11 mouse cellular contexts compared by ENCODE assay signal in genomic region chr13:31809701-31810100, GRCm38 (mm10). TPM values are rescaled to one million over a fixed set of nuclear protein-coding genes. Genes with fewer than 3 reads are reported as not detected.
DNase-seq lines count a peak whose midpoint lies in the region; ATAC-seq lines count a peak whose summit lies in the region.
"Had no signal": no experiment of that assay in that cellular context is flagged by ENCODE, and none has a peak within 500 bp of the region (broad histone marks: within the 10 kb centered on the region; RNA-seq: fewer than 3 reads in every experiment).

No protein-coding gene starts in this region.

- H3K4me2 ChIP-seq in heart, embryonic 12.5 days = 0 out of 2 replicates have a peak overlapping the region, but pooled peaks have one; percentile 31
- H3K4me2 ChIP-seq in hindbrain, embryonic 15.5 days = no peak overlapping the region
- no peak overlapping the region for H3K4me2 ChIP-seq in neural tube, embryonic 15.5 days

- peak overlapping the region; percentile 46 for H3K4me3 ChIP-seq in heart, embryonic 12.5 days
- H3K4me3 ChIP-seq in hindbrain, embryonic 15.5 days = peak overlapping the region; percentile 14; the same call in 1 of the 2 replicates
- H3K4me3 ChIP-seq in neural tube, embryonic 15.5 days (replicated peaks) = peak overlapping the region; percentile 26; the same call in 1 of the 2 replicates

- H3K4me1 ChIP-seq in heart, embryonic 12.5 days (replicated peaks) = peaks cover 24% of the 10 kb centered on the region; the same call in 1 of the 2 replicates
- peaks cover 34% of the 10 kb centered on the region for H3K4me1 ChIP-seq in hindbrain, embryonic 15.5 days (replicated peaks)
- peaks cover 40% of the 10 kb centered on the region for H3K4me1 ChIP-seq in neural tube, embryonic 15.5 days

- ATAC-seq in heart, embryonic 12.5 days (ENCODE audit: insufficient number of reproducible peaks, low FRiP score) = no peak
- ATAC-seq in hindbrain, embryonic 15.5 days (ENCODE audit: low FRiP score, low read depth) = no peak
- no peak for ATAC-seq in neural tube, embryonic 15.5 days (ENCODE audit: low FRiP score)

- H3K27me3 ChIP-seq in heart, embryonic 12.5 days (replicated peaks) = peaks cover 63% of the 10 kb centered on the region
- H3K27me3 ChIP-seq in hindbrain, embryonic 15.5 days = peaks cover 60% of the 10 kb centered on the region
- H3K27me3 ChIP-seq in neural tube, embryonic 15.5 days (replicated peaks) = peaks cover 77% of the 10 kb centered on the region

- no peak for DNase-seq in heart, postnatal 25 days (ENCODE audit: low spot score)
- DNase-seq in retina, embryonic 14.5 days (ENCODE audit: low spot score) = peak; percentile 57
- no peak for DNase-seq in retina, postnatal 1 day
- DNase-seq in thymus, adult 18-20 months = no peak
- no peak for DNase-seq in lung, postnatal 10 days
- DNase-seq: cerebellum, adult 2 months; kidney, postnatal 4 days had no signal

- H3K9me3 ChIP-seq in heart, embryonic 12.5 days (replicated peaks) = no peaks in the 10 kb centered on the region
- H3K9me3 ChIP-seq in hindbrain, embryonic 15.5 days = no peaks in the 10 kb centered on the region
- no peaks in the 10 kb centered on the region for H3K9me3 ChIP-seq in neural tube, embryonic 15.5 days (replicated peaks)
- H3K9me3 ChIP-seq: liver, embryonic 15.5 days had no signal

- H3K27ac ChIP-seq in heart, embryonic 12.5 days (ENCODE audit: poor library complexity, severe bottlenecking) = peak overlapping the region; percentile 66
- no peak overlapping the region for H3K27ac ChIP-seq in hindbrain, embryonic 15.5 days (replicated peaks)
- H3K27ac ChIP-seq in neural tube, embryonic 15.5 days (replicated peaks) = no peak overlapping the region
- H3K27ac ChIP-seq: liver, embryonic 15.5 days had no signal

- H3K9ac ChIP-seq in heart, embryonic 12.5 days = peak overlapping the region; percentile 70
- H3K9ac ChIP-seq in hindbrain, embryonic 15.5 days = no peak overlapping the region
- H3K9ac ChIP-seq in neural tube, embryonic 15.5 days (replicated peaks) = no peak overlapping the region
- H3K9ac ChIP-seq: liver, embryonic 15.5 days had no signal

- 14% methylated on average over 6 of the region's 6 CpGs for WGBS in heart, embryonic 12.5 days
- 8% methylated on average over 6 of the region's 6 CpGs for WGBS in hindbrain, embryonic 15.5 days
- WGBS in neural tube, embryonic 15.5 days = 8% methylated on average over 6 of the region's 6 CpGs

- intact Hi-C loops in heart, postnatal 25 days (cut with DNase I) = loop anchor here (5.0 to 10.0 kb wide), 3 partner anchors 198 to 993 kb away; partner anchors contain the start of genes D930007J09Rik and Wrnip1

- H3K36me3 ChIP-seq in heart, embryonic 12.5 days = peaks cover 7% of the 10 kb centered on the region
- no peaks in the 10 kb centered on the region for H3K36me3 ChIP-seq in hindbrain, embryonic 15.5 days
- H3K36me3 ChIP-seq in neural tube, embryonic 15.5 days = no peaks in the 10 kb centered on the region
- H3K36me3 ChIP-seq: liver, embryonic 15.5 days had no signal

RNA-seq across cellular contexts. Expression of gene Foxc1, which starts 3.3 kb away (rescaled TPM):
- polyA plus RNA-seq in heart, embryonic 12.5 days (2016; fragmentation: Nextera tagmentation; extraction: Ambion mirVana) = 5.4 and 6.4 TPM in 2 replicates
- total RNA-seq in heart, postnatal 25 days (2021) = 1 to 10 TPM; 5.1 to 5.8 TPM
- polyA plus RNA-seq in hindbrain, embryonic 15.5 days (2015; fragmentation: Nextera tagmentation; extraction: Ambion mirVana) = 1.4 and 2.0 TPM in 2 replicates
- 1.00 and 1.1 TPM in 2 replicates for polyA plus RNA-seq in neural tube, embryonic 15.5 days (2015; fragmentation: Nextera tagmentation; extraction: Ambion mirVana)
